Comparison of ENCODE assay signal across 22 mouse cellular contexts in genomic region chr7:46648431-46649140, GRCm38 (mm10). TPM values are rescaled to one million over a fixed set of nuclear protein-coding genes. Genes with fewer than 3 reads are reported as not detected.
"Had no signal": no experiment of that assay in that cellular context is flagged by ENCODE, and none has a peak within 500 bp of the region (broad histone marks: within the 10 kb centered on the region; RNA-seq: fewer than 3 reads in every experiment).

No protein-coding gene starts in this region.

- H3K9me3 ChIP-seq: limb, embryonic 10.5 days; limb, embryonic 13.5 days; liver, embryonic 12.5 days; liver, embryonic 15.5 days; lung, embryonic 15.5 days had no signal

- ATAC-seq: liver, embryonic 12.5 days had no signal

- DNase-seq: kidney, adult 18-20 months; kidney, adult 9 months; kidney, postnatal 14 days; kidney, postnatal 4 days; liver; lung, adult 18-20 months; lung, postnatal 14 days; lung, postnatal 4 days; midbrain, embryonic 14.5 days; thymus, adult 18-20 months; thymus, postnatal 36 days had no signal

- H3K36me3 ChIP-seq: limb, embryonic 10.5 days; limb, embryonic 13.5 days; liver, embryonic 12.5 days; liver, embryonic 15.5 days; lung, embryonic 15.5 days had no signal

- H3K27ac ChIP-seq: limb, embryonic 10.5 days; limb, embryonic 13.5 days; liver, embryonic 12.5 days; liver, embryonic 15.5 days; lung, embryonic 15.5 days had no signal

- H3K9ac ChIP-seq: limb, embryonic 13.5 days; liver, embryonic 12.5 days; liver, embryonic 15.5 days; lung, embryonic 15.5 days had no signal

- H3K4me3 ChIP-seq: limb, embryonic 10.5 days; limb, embryonic 13.5 days; liver, embryonic 12.5 days; liver, embryonic 15.5 days; lung, embryonic 15.5 days had no signal

- H3K4me2 ChIP-seq: limb, embryonic 13.5 days; liver, embryonic 12.5 days; liver, embryonic 15.5 days; lung, embryonic 15.5 days; midbrain, embryonic 11.5 days had no signal

- H3K4me1 ChIP-seq: limb, embryonic 10.5 days; limb, embryonic 13.5 days; liver, embryonic 15.5 days; lung, embryonic 15.5 days had no signal

- H3K27me3 ChIP-seq: limb, embryonic 13.5 days; lung, embryonic 15.5 days had no signal

RNA-seq across cellular contexts. Expression of gene Tph1, which starts 23.8 kb away (rescaled TPM):
- total RNA-seq: megakaryocyte progenitor cell, adult 5-6 weeks; megakaryocyte-erythroid progenitor cell, adult 5-6 weeks; midbrain, postnatal 0 days had no signal
- polyA plus RNA-seq: limb, embryonic 10.5 days; liver, embryonic 12.5 days; liver, embryonic 15.5 days; spleen, adult 2 months; testis, adult 2 months had no signal
